Mouse (Mus musculus): ENCODE measurements at regions not wholly inside any gene's neighbourhood (a gene's known extent, or its start where the extent isn't known, plus 50 kb on each side); places are given as distances from the start of the nearest gene placed in this dataset.

- peaks cover 14% of the 10 kb centered on the region for H3K4me1 ChIP-seq
- no peak for ATAC-seq
- H3K27ac ChIP-seq, result no peak overlapping the region; the same call in 1 of the 2 replicates
- H3K36me3 ChIP-seq, result no peaks in the 10 kb centered on the region
- H3K4me3 ChIP-seq, result no peak overlapping the region
- no peak overlapping the region for H3K9ac ChIP-seq
- no peaks in the 10 kb centered on the region for H3K9me3 ChIP-seq (replicated peaks)
- no peaks in the 10 kb centered on the region for H3K27me3 ChIP-seq (replicated peaks)
- WGBS (ENCODE audit: insufficient replicate concordance), result 59% methylated on average over 14 of the region's 14 CpGs
- no peak overlapping the region for H3K4me2 ChIP-seq
These were observed 60.9 kb downstream of the Psmg1 start for GRCm38 (mm10) chr16:95929700-95930435.

- no peak overlapping the region for H3K9ac ChIP-seq
- H3K36me3 ChIP-seq, result no peaks in the 10 kb centered on the region
- H3K4me1 ChIP-seq, result peaks cover 14% of the 10 kb centered on the region
- H3K27ac ChIP-seq, result peak overlapping the region; percentile 55
- no peaks in the 10 kb centered on the region for H3K9me3 ChIP-seq (replicated peaks)
- H3K4me2 ChIP-seq, result no peak overlapping the region
- peak; percentile 74 for ATAC-seq
- H3K4me3 ChIP-seq, result no peak overlapping the region
- WGBS (ENCODE audit: insufficient replicate concordance), result 56% methylated on average over 18 of the region's 18 CpGs
- no peaks in the 10 kb centered on the region for H3K27me3 ChIP-seq (replicated peaks)
These were observed 62.2 kb downstream of the Psmg1 start for GRCm38 (mm10) chr16:95928290-95929260.

GRCm38 (mm10) chr16:95926558-95926957, 64.2 kb downstream of the Psmg1 start:
- no peaks in the 10 kb centered on the region for H3K9me3 ChIP-seq (replicated peaks)
- H3K9ac ChIP-seq, result no peak overlapping the region
- H3K4me2 ChIP-seq, result no peak overlapping the region
- 68% methylated on average over 6 of the region's 6 CpGs for WGBS (ENCODE audit: insufficient replicate concordance)
- ATAC-seq, result no peak
- no peaks in the 10 kb centered on the region for H3K36me3 ChIP-seq
- H3K4me3 ChIP-seq, result no peak overlapping the region
- peak overlapping the region; percentile 20; the same call in 1 of the 2 replicates for H3K27ac ChIP-seq
- no peaks in the 10 kb centered on the region for H3K27me3 ChIP-seq (replicated peaks)
- peaks cover 14% of the 10 kb centered on the region for H3K4me1 ChIP-seq

GRCm38 (mm10) chr16:95924716-95925115, 66.0 kb downstream of the Psmg1 start:
- no peaks in the 10 kb centered on the region for H3K9me3 ChIP-seq (replicated peaks)
- H3K36me3 ChIP-seq, result no peaks in the 10 kb centered on the region
- H3K4me3 ChIP-seq, result no peak overlapping the region
- no peak for ATAC-seq
- 61% methylated on average over 8 of the region's 8 CpGs for WGBS (ENCODE audit: insufficient replicate concordance)
- no peak overlapping the region for H3K9ac ChIP-seq
- H3K4me1 ChIP-seq, result peaks cover 8% of the 10 kb centered on the region
- H3K4me2 ChIP-seq, result no peak overlapping the region
- H3K27me3 ChIP-seq (replicated peaks), result no peaks in the 10 kb centered on the region
- no peak overlapping the region for H3K27ac ChIP-seq

GRCm38 (mm10) chr16:95923991-95924390, 66.8 kb downstream of the Psmg1 start:
- no peaks in the 10 kb centered on the region for H3K27me3 ChIP-seq (replicated peaks)
- no peak overlapping the region for H3K27ac ChIP-seq
- no peaks in the 10 kb centered on the region for H3K9me3 ChIP-seq (replicated peaks)
- no peaks in the 10 kb centered on the region for H3K36me3 ChIP-seq
- H3K9ac ChIP-seq, result no peak overlapping the region
- peaks cover under 1% of the 10 kb centered on the region; the same call in 1 of the 2 replicates for H3K4me1 ChIP-seq
- ATAC-seq, result no peak
- 60% methylated on average over 7 of the region's 7 CpGs for WGBS (ENCODE audit: insufficient replicate concordance)
- H3K4me3 ChIP-seq, result no peak overlapping the region
- H3K4me2 ChIP-seq, result no peak overlapping the region

GRCm38 (mm10) chr16:95922369-95922934, 68.3 kb downstream of the Psmg1 start:
- no peak for ATAC-seq
- Histone ChIP-seq H3K36me3 (no peaks in the 10 kb centered on the region), H3K9ac (no peak overlapping the region), H3K27me3 (replicated peaks) (no peaks in the 10 kb centered on the region), H3K9me3 (replicated peaks) (no peaks in the 10 kb centered on the region), H3K4me3 (no peak overlapping the region), H3K4me1 (no peaks in the 10 kb centered on the region; the same call in 1 of the 2 replicates), H3K27ac (no peak overlapping the region), H3K4me2 (no peak overlapping the region)
- WGBS (ENCODE audit: insufficient replicate concordance), result 81% methylated on average over 9 of the region's 9 CpGs

GRCm38 (mm10) chr16:95921169-95921568, 69.6 kb downstream of the Psmg1 start:
- H3K4me1 ChIP-seq, result no peaks in the 10 kb centered on the region
- no peak for ATAC-seq
- WGBS (ENCODE audit: insufficient replicate concordance), result 40% methylated on average over 4 of the region's 4 CpGs
- H3K4me3 ChIP-seq, result no peak overlapping the region
- no peaks in the 10 kb centered on the region for H3K27me3 ChIP-seq (replicated peaks)
- no peak overlapping the region for H3K4me2 ChIP-seq
- no peaks in the 10 kb centered on the region for H3K36me3 ChIP-seq
- no peaks in the 10 kb centered on the region for H3K9me3 ChIP-seq (replicated peaks)
- no peak overlapping the region for H3K27ac ChIP-seq
- H3K9ac ChIP-seq, result no peak overlapping the region

- no peaks in the 10 kb centered on the region for H3K27me3 ChIP-seq (replicated peaks)
- no peak for ATAC-seq
- no peaks in the 10 kb centered on the region for H3K36me3 ChIP-seq
- H3K4me3 ChIP-seq, result no peak overlapping the region
- H3K9ac ChIP-seq, result no peak overlapping the region
- 80% methylated on average over 16 of the region's 16 CpGs for WGBS (ENCODE audit: insufficient replicate concordance)
- no peak overlapping the region for H3K4me2 ChIP-seq
- H3K4me1 ChIP-seq, result no peaks in the 10 kb centered on the region
- no peaks in the 10 kb centered on the region for H3K9me3 ChIP-seq (replicated peaks)
- no peak overlapping the region for H3K27ac ChIP-seq
These were observed 71.9 kb downstream of the Psmg1 start for GRCm38 (mm10) chr16:95918651-95919425.

- H3K4me1 ChIP-seq, result no peaks in the 10 kb centered on the region
- no peak for ATAC-seq
- no peak overlapping the region for H3K4me3 ChIP-seq
- H3K9me3 ChIP-seq (replicated peaks), result no peaks in the 10 kb centered on the region
- WGBS (ENCODE audit: insufficient replicate concordance), result 68% methylated on average over 14 of the region's 14 CpGs
- H3K36me3 ChIP-seq, result no peaks in the 10 kb centered on the region
- no peak overlapping the region for H3K9ac ChIP-seq
- no peaks in the 10 kb centered on the region for H3K27me3 ChIP-seq (replicated peaks)
- no peak overlapping the region for H3K4me2 ChIP-seq
- H3K27ac ChIP-seq, result no peak overlapping the region
These were observed 72.9 kb downstream of the Psmg1 start for GRCm38 (mm10) chr16:95917635-95918407.

GRCm38 (mm10) chr16:95913879-95914278, 76.9 kb downstream of the Psmg1 start:
- no peak for ATAC-seq
- Histone ChIP-seq H3K4me2 (no peak overlapping the region), H3K27ac (no peak overlapping the region), H3K4me1 (no peaks in the 10 kb centered on the region), H3K36me3 (no peaks in the 10 kb centered on the region), H3K9ac (no peak overlapping the region), H3K27me3 (replicated peaks) (no peaks in the 10 kb centered on the region), H3K4me3 (no peak overlapping the region), H3K9me3 (replicated peaks) (no peaks in the 10 kb centered on the region)
- whole genome bisulfite sequencing (ENCODE audit: insufficient replicate concordance), result 58% methylated on average over 5 of the region's 5 CpGs
